Mouse (Mus musculus) megakaryocyte progenitor cell, adult 5-6 weeks (primary cell): ENCODE data around the gene Mrpl14. TPM values are rescaled to one million over a fixed set of nuclear protein-coding genes. Genes with fewer than 3 reads are reported as not detected.

Experiments
- ATAC-seq: replicated peaks from 2 replicates; pipeline ENCODE4 v1.8.0; 2016; ENCODE audit warnings: mild to moderate bottlenecking, moderate TSS enrichment, inconsistent platforms; ENCODE audit not compliant: poor library complexity
- total RNA-seq, 2 experiments: library from RNA; stranded (forward) in 1 of 2; stranded (reverse) in 1 of 2; fragments of 157-497, 149-512 nt in 1 of 2; fragments of 200-1000 nt in 1 of 2; gene quantifications; 2 replicates each; pipeline versions ENCODE4 v1.2.3 to v1.2.4; 2015 to 2017

Mrpl14 gene
- total RNA-seq, 2 experiments from 2014 or later: 24.9 to 47.5 TPM

- peak; percentile 50 for ATAC-seq
These were observed 690 bp upstream of the Mrpl14 start for GRCm38 (mm10) chr17:45685171-45686092.

GRCm38 (mm10) chr17:45686716-45687115, 594 bp downstream of the Mrpl14 start, which contains the start of gene Tmem63b:
Gene Tmem63b, minus strand, starts transcription at chr17:45686905.
- peak; percentile 42 for ATAC-seq

DNA sequence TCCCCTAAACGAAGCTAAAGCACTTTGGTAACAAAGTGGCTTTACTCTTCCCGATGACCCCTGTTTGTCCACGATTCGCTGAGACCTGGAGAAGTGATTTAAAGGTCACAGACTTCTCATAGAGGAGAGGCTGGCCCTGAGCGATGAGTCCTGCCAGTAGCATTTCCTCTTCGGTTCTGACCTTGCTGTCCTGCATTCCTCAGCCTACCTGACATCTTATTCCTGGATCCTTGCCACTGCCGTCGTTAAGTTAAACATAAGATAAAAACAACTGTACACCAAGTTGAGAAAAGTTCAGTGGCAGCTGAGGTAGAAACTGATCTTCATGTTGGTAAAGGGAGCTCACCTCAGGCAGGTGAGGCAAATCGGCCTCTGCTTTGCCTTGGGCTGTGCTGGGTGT, 3.0 kb downstream of the Mrpl14 start:
- no peak for ATAC-seq

DNA sequence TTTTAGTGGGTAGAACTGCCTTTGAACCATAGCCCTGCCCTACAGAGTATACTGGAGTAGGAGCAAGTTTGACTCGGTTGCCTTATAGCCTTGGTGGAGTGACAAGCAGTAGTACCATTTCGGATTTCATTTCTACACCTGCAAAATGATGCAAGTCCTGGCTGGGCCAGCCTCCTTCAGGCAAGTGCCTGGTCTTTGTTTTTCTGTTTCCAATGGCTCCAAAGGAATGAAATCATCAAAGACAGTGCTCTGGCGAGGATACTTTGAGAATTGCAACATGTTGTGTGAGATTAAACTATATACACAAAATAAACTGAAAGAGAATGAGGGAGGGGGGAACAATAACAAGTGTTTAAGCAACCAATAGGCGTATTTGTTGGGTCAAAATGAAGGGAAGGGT, 3.9 kb downstream of the Mrpl14 start:
- no peak for ATAC-seq

- ATAC-seq: no peak
These were observed 6.0 kb downstream of the Mrpl14 start for GRCm38 (mm10) chr17:45692159-45692558.

GRCm38 (mm10) chr17:45693812-45694565, 7.9 kb downstream of the Mrpl14 start:
- ATAC-seq: no peak

- ATAC-seq: peak; percentile 67
These were observed 9.4 kb downstream of the Mrpl14 start for GRCm38 (mm10) chr17:45695227-45696120.

DNA sequence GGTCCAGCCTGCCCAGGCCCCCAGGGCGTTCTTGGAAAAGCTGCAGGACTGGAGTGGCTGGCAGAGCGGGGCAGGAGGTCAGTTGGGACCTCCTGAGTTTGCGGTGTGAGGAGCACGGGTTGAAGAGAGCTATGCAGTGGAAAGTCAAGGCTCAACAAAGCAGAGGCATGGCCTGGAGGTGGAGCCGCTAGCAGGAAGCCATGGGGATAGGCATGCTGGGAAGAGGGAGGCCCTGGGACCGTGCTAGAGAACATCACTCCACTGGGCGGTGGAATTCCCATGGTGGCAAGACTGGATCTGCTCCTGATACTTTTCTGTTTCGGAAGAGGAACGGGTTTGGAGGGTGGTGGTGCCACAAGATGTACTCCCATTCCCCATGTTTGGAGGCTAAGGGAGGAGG, 10.9 kb downstream of the Mrpl14 start:
- ATAC-seq: no peak

GRCm38 (mm10) chr17:45698368-45698767, 12.2 kb downstream of the Mrpl14 start:
- ATAC-seq: no peak

DNA sequence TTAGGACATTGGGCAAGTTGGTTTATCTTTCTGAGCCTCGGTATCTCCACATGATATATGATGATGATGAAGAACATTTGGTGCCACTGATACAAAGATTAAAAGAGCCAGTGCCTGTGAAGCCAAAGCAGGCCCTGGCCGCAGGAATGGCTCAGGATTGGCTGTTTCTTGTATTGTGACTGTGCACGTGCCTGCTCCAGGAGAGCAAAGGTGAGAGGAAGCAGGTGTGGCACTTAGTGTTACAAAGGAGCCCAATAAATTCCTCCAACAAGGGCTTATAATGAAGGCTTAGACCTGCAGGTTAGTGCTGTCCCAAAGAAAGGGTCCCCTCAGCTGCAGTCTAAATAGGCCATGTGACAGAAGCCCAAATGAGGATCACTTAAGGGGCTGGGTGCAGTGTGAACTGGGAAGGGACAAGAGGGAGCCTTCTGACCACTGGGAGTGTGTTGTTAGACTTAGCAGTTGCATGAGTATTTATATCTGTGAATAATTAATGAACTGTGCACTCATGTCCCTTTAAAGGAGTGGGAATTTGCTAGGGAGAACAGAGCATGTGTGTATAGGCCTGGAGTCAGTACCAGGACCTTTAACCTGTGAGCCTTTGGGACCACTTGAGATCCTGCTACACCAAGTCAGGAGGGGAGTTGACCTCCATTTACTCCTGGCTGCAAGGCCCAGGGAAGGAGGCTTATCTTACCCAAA, 13.1 kb downstream of the Mrpl14 start:
- ATAC-seq: no peak

DNA sequence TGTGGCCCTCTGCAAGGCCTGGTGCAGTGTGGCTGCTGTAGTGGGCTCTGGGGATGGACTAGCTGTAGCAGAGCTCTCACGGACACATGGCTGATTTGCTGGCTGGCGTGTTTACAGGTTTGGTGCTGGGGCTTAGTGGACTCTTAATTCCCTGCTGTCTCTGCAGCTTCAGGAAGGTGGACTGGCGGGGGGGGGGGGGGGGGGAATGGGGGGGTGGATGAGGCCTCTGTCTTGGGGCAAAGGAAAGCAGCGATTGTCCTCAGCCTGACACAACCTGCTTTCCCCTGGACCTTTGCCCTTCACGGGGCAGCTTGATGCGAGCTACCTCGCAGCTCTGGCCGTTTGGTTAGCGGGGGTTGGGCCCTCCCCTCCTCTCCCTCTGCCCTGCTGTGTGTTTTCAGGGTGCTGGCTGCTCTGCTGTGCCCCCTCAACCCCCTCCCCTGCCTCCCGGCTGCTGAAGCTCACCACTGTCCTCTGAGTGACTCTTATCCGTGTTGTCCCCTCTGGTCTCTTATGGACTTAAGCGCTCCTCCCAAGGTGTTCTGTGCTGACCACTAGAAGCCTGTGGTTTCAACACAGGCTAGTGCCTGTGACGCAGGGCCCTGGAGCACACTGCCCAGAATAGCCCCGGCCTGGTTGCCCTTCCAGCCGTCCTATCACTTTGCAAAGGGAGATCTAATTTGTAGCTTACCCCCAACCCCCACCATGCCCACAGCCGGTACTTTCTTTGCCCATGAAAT, 14.5 kb downstream of the Mrpl14 start:
- no peak for ATAC-seq

- ATAC-seq: no peak
These were observed 15.1 kb downstream of the Mrpl14 start for GRCm38 (mm10) chr17:45701236-45701591.

- no peak for ATAC-seq
These were observed 16.1 kb downstream of the Mrpl14 start for GRCm38 (mm10) chr17:45702254-45702653.

DNA sequence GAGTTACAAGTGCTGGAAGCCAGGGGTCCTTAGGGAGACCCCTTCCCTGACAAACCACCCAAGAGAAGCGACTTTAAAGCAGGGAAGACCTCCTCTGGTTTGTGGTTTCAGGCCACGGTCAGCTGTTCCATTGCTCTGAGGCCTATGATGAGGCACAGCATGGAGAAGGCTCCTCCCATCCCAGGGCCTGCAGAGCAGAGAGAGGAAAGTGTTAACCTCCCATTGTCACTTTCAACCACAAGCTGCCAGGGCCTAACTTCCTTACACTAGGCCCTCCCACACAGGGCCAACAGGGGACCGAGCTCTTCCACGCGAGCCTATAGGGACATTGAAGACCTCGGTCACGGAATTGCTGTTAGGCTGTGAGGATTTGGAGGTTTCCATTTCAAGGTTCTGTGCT, 17.1 kb downstream of the Mrpl14 start:
- ATAC-seq: peak; percentile 88

GRCm38 (mm10) chr17:45706796-45707195, 20.7 kb downstream of the Mrpl14 start:
- ATAC-seq: no peak

- no peak for ATAC-seq
These were observed 21.3 kb downstream of the Mrpl14 start for GRCm38 (mm10) chr17:45707376-45707775.

DNA sequence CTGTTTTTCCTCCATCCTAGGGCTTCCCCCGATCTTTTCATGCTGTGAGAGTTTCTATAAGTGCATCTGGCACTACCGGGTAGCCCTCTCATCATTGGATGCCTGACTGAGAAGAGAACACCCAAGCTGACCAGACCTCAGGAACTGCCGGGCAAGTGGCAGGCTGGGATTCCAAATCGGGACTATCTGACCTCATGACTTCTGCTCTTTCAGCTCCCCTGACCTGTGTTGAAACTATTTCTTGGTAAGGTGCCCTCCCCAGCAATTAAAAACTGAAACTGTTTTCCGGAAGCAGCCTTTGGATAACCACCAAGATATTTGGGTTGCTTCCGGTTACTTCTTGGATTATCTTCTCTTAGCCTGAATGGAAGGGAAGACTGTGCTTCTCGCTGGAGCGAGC, 22.1 kb downstream of the Mrpl14 start:
- no peak for ATAC-seq

DNA sequence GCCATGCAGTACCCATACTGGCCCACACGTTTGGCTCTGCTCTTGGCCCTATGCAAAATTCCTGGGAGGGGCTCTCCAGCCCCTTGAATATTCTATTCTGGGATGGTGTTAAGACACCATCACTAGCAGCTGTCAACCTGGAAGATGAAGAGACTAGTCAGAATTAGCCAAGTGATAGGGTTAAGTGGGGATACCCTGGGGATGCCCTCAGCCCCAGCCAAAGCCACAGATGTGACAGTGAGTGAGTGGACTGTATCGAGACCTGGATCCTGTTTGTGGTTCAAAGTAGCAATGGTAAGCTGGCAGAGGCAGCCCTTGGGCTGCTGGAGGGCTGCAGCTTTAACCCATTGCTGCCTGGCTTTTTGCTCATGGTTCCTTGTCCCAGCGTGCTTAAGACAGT, 23.7 kb downstream of the Mrpl14 start:
- ATAC-seq: no peak

DNA sequence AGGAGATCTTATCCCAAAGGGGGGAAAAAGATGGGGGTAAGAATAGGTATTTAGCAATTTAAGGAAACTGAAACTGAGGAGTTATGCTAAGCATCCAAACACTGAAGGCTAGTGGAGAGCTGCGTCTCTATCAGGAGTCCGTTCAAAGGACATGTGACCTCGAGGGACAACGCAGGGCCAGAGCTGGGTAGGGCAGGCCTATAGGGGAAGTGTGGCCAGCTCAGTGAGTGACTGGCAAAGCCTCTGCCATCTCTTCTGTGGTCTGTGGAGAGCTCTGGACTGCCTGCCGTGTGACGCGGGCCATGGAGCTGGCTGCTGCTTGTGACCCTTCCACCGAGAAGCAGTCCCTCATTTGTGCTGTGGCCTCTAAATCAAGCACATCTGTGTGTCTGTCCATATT, 24.3 kb downstream of the Mrpl14 start:
- ATAC-seq: peak; percentile 47; the same call in 1 of the 2 replicates

GRCm38 (mm10) chr17:45711525-45711924, 25.4 kb downstream of the Mrpl14 start:
- 0 out of 2 replicates have a peak, but pooled peaks have one; percentile 47 for ATAC-seq
